Mouse (Mus musculus): ENCODE results near the gene Gpi1. TPM values are rescaled to one million over a fixed set of nuclear protein-coding genes. Genes with fewer than 3 reads are reported as not detected.

Gpi1 gene
- polyA plus RNA-seq, 1 experiment, result 456 TPM

DNA sequence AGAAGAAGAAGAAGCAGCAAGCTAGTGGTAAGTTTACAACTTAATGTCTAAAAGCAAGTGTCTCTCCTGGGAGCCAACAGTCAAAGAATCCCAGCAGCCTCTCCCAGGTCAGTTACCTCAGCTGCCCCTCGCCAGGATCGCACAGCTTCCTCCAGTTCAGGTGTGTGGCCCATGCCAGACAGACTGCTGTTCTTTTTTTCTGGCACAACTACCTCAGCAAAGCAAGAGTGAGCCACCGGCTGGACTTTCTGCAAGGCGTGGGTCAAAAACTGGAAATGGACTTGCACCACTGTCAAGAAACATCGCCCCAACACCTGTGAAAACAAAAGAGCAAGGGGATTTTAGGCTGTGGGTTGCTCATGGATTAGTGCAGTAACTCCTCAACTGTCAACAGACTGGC lies 33.3 kb upstream of the Gpi1 start:
- H3K27me3 ChIP-seq (ENCODE audit: control insufficient read depth, insufficient read depth, low read length), result no peaks in the 10 kb centered on the region
- TF ChIP-seq CTCF (IDR thresholded peaks at IDR 0.05; ENCODE audit: control insufficient read depth, insufficient read depth, insufficient replicate concordance, low read depth, low read length) (no peak), POLR2A (IDR thresholded peaks at IDR 0.05; ENCODE audit: control insufficient read depth, low read depth, low read length) (no peak)
- H3K4me3 ChIP-seq (ENCODE audit: control insufficient read depth, low read depth, low read length), result no peak overlapping the region
- no peaks in the 10 kb centered on the region for H3K4me1 ChIP-seq (ENCODE audit: control insufficient read depth, insufficient read depth, low read length)
- H3K27ac ChIP-seq (ENCODE audit: control insufficient read depth, insufficient read depth, low read depth, low read length), result no peak overlapping the region
- peaks cover 3% of the 10 kb centered on the region for H3K36me3 ChIP-seq (ENCODE audit: control insufficient read depth, insufficient read depth, low read length)

DNA sequence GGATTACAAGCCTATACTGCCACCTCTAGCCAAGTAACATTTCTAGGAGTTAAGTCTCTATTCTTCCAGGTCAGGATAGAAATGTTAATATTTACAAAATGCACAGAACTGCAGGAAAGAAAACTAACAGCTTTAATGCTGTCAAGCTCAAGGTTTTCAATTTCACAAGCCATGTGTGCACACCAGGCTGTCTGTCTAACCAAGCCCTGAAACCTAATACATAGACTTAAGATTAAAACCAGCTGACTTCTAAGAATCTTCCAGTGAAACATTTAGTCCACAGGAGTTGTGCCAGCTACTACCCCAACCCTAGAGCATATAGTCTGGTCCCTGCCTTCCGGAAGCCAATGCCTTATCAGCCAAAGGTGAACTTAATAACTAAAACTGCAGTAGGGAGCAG lies 28.3 kb upstream of the Gpi1 start:
- Histone ChIP-seq H3K36me3 (ENCODE audit: control insufficient read depth, insufficient read depth, low read length) (peaks cover 3% of the 10 kb centered on the region), H3K4me3 (ENCODE audit: control insufficient read depth, low read depth, low read length) (no peak overlapping the region), H3K27ac (ENCODE audit: control insufficient read depth, insufficient read depth, low read depth, low read length) (no peak overlapping the region), H3K27me3 (ENCODE audit: control insufficient read depth, insufficient read depth, low read length) (no peaks in the 10 kb centered on the region), H3K4me1 (ENCODE audit: control insufficient read depth, insufficient read depth, low read length) (no peaks in the 10 kb centered on the region)
- no peak for TF ChIP-seq CTCF (IDR thresholded peaks at IDR 0.05; ENCODE audit: control insufficient read depth, insufficient read depth, insufficient replicate concordance, low read depth, low read length)
- no peak for TF ChIP-seq POLR2A (IDR thresholded peaks at IDR 0.05; ENCODE audit: control insufficient read depth, low read depth, low read length)

DNA sequence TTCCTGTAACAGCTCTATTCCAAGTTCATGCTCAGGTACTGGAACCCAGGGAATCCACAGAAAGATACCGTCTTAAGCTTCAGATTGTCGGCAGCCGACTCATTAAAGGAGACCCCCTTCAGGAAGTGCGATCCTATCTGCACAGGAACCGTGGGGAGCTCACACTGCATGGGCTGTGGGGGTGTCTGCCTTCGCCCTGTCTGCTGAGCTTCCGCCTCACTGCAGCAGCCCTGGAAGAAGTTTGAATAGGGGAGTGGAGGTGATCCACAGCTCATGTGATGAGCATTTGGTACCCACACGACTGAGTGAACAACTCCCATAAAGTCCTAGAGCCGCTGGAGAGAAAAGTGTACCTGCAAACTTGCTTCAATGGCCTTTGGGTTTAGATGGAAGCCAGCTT lies 27.1 kb upstream of the Gpi1 start:
- H3K36me3 ChIP-seq (ENCODE audit: control insufficient read depth, insufficient read depth, low read length), result no peaks in the 10 kb centered on the region; the same call in none of the 2 replicates
- TF ChIP-seq POLR2A (IDR thresholded peaks at IDR 0.05; ENCODE audit: control insufficient read depth, low read depth, low read length) (no peak), CTCF (IDR thresholded peaks at IDR 0.05; ENCODE audit: control insufficient read depth, insufficient read depth, insufficient replicate concordance, low read depth, low read length) (no peak)
- no peak overlapping the region for H3K27ac ChIP-seq (ENCODE audit: control insufficient read depth, insufficient read depth, low read depth, low read length)

GRCm38 (mm10) chr7:34255916-34256315 lies 25.8 kb upstream of the Gpi1 start:
- TF ChIP-seq POLR2A (IDR thresholded peaks at IDR 0.05; ENCODE audit: control insufficient read depth, low read depth, low read length), result no peak
- no peak for TF ChIP-seq CTCF (IDR thresholded peaks at IDR 0.05; ENCODE audit: control insufficient read depth, insufficient read depth, insufficient replicate concordance, low read depth, low read length)
- Histone ChIP-seq H3K27me3 (ENCODE audit: control insufficient read depth, insufficient read depth, low read length) (no peaks in the 10 kb centered on the region), H3K36me3 (ENCODE audit: control insufficient read depth, insufficient read depth, low read length) (no peaks in the 10 kb centered on the region; the same call in none of the 2 replicates), H3K4me1 (ENCODE audit: control insufficient read depth, insufficient read depth, low read length) (no peaks in the 10 kb centered on the region), H3K4me3 (ENCODE audit: control insufficient read depth, low read depth, low read length) (no peak overlapping the region), H3K27ac (ENCODE audit: control insufficient read depth, insufficient read depth, low read depth, low read length) (no peak overlapping the region)

More for the DNA sequence above, 27.1 kb upstream of the Gpi1 start:
- Histone ChIP-seq H3K4me3 (ENCODE audit: control insufficient read depth, low read depth, low read length) (no peak overlapping the region), H3K4me1 (ENCODE audit: control insufficient read depth, insufficient read depth, low read length) (no peaks in the 10 kb centered on the region), H3K27me3 (ENCODE audit: control insufficient read depth, insufficient read depth, low read length) (no peaks in the 10 kb centered on the region)

GRCm38 (mm10) chr7:34255137-34255536 lies 25.0 kb upstream of the Gpi1 start:
- Histone ChIP-seq H3K27ac (ENCODE audit: control insufficient read depth, insufficient read depth, low read depth, low read length) (no peak overlapping the region), H3K4me1 (ENCODE audit: control insufficient read depth, insufficient read depth, low read length) (no peaks in the 10 kb centered on the region), H3K36me3 (ENCODE audit: control insufficient read depth, insufficient read depth, low read length) (no peaks in the 10 kb centered on the region; the same call in none of the 2 replicates), H3K27me3 (ENCODE audit: control insufficient read depth, insufficient read depth, low read length) (no peaks in the 10 kb centered on the region), H3K4me3 (ENCODE audit: control insufficient read depth, low read depth, low read length) (no peak overlapping the region)
- TF ChIP-seq POLR2A (IDR thresholded peaks at IDR 0.05; ENCODE audit: control insufficient read depth, low read depth, low read length) (no peak), CTCF (IDR thresholded peaks at IDR 0.05; ENCODE audit: control insufficient read depth, insufficient read depth, insufficient replicate concordance, low read depth, low read length) (no peak)

DNA sequence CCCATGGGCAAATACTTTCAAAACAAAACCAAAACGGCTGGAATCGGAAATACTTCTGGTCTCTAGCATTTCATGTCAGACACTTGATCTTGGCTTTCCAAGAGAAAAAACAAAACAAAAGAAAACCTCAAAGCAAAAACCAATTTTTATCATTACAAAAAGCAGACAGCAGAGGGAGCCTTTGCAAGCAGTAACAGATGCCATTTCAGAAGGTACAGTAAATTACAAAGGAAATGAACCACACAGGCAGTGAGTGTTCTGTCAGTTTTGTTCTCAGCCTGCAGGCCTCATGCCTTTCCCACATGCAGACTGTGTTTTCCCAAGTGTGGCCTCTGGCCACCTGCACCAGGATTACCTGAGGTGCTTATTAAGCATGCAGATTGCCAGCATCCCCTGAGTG lies 21.9 kb upstream of the Gpi1 start:
- H3K36me3 ChIP-seq (ENCODE audit: control insufficient read depth, insufficient read depth, low read length), result peaks cover 1% of the 10 kb centered on the region
- H3K4me3 ChIP-seq (ENCODE audit: control insufficient read depth, low read depth, low read length), result no peak overlapping the region
- H3K27me3 ChIP-seq (ENCODE audit: control insufficient read depth, insufficient read depth, low read length), result no peaks in the 10 kb centered on the region
- no peak for TF ChIP-seq POLR2A (IDR thresholded peaks at IDR 0.05; ENCODE audit: control insufficient read depth, low read depth, low read length)
- no peak for TF ChIP-seq CTCF (IDR thresholded peaks at IDR 0.05; ENCODE audit: control insufficient read depth, insufficient read depth, insufficient replicate concordance, low read depth, low read length)
- H3K27ac ChIP-seq (ENCODE audit: control insufficient read depth, insufficient read depth, low read depth, low read length), result no peak overlapping the region
- no peaks in the 10 kb centered on the region for H3K4me1 ChIP-seq (ENCODE audit: control insufficient read depth, insufficient read depth, low read length)

DNA sequence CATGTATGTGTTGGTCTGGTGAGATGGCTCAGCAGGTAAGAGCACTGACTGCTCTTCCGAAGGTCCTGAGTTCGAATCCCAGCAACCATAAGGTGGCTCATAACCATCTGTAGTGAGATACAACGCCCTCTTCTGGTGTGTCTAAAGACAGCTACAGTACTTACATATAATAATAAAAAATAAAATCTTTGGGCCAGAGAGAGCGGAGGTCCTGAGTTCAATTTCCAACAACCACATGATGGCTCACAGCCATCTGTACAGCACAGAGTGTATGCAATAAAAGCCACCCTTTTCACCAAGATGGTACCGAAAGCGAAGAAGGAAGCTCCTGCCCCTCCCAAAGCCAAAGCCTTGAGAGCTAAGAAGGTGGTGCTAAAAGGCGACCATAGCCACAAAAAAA lies 20.6 kb upstream of the Gpi1 start, which contains the start of gene Gm6096:
TSS of gene Gm6096 (plus strand) at position 301 of the 400 bp plus-strand sequence.
- H3K4me3 ChIP-seq (ENCODE audit: control insufficient read depth, low read depth, low read length), result no peak within 1 kb of the TSS
- no peaks in the 10 kb centered on the region for H3K27me3 ChIP-seq (ENCODE audit: control insufficient read depth, insufficient read depth, low read length)
- TF ChIP-seq POLR2A (IDR thresholded peaks at IDR 0.05; ENCODE audit: control insufficient read depth, low read depth, low read length) (no peak), CTCF (IDR thresholded peaks at IDR 0.05; ENCODE audit: control insufficient read depth, insufficient read depth, insufficient replicate concordance, low read depth, low read length) (no peak)
- peaks cover 1% of the 10 kb centered on the region for H3K36me3 ChIP-seq (ENCODE audit: control insufficient read depth, insufficient read depth, low read length)
- H3K4me1 ChIP-seq (ENCODE audit: control insufficient read depth, insufficient read depth, low read length), result no peaks in the 10 kb centered on the region
- no peak within 1 kb of the TSS for H3K27ac ChIP-seq (ENCODE audit: control insufficient read depth, insufficient read depth, low read depth, low read length)
